ENCODE assay signal across 8 mouse cellular contexts in the genomic region with DNA sequence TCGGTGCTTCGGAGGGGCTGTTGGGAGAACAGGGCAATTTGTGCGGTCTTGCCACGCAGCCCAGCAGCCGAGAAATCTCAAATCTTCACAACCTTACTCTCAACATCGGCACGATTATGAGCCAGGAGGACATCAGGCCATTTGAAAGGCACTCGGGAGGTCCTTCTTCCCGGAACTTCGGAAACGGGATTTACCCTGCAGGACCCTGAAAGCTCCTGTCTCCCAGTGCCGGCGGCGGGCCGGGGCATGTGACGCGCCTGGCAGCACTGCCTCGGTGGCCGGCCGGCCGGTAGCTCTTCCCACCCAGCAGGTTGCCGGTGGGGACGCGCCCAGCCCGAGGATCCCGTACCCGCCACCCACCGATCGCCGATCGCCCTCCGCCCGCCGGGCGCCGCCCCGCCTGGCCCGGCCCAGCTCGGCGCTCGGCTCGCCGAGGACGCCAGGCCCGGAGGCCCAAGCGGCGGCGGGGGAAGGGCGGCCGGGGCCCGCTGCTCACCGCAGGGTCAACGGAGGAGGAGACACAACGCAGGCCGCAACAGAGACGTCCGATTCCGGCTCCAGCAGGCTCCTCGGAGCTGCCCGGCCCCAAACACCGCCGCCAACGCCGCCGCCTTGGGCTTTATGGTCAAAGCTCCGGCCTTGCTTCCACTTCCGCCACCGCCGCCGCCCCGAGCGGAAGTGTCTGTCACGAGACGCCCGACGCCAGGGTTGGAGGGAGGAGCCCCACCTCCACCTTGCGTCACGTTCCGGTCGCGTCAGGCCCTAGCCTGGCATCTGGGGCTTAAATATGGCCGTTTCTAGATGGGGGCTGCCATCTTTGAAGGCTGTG. TPM values are rescaled to one million over a fixed set of nuclear protein-coding genes. Genes with fewer than 3 reads are reported as not detected.
DNase-seq lines count a peak whose midpoint lies in the region; ATAC-seq lines count a peak whose summit lies in the region.

A gene (minus strand): TSS at position 694 of the 829 bp plus-strand sequence.

- peak; percentile 99 for ATAC-seq in erythroblast, adult 5-6 weeks (replicated peaks; ENCODE audit: low FRiP score, poor library complexity, severe bottlenecking)
- peak; percentile 97 for ATAC-seq in kidney, embryonic 15.5 days (replicated peaks; ENCODE audit: low FRiP score)
- ATAC-seq in monocyte, adult 5-6 weeks (replicated peaks; ENCODE audit: insufficient number of reproducible peaks, low FRiP score, low TSS enrichment, poor library complexity, severe bottlenecking): peak; percentile 98

- peak; percentile 96 to 97 for DNase-seq in B cell, adult 2 months
- peak; percentile 99 for DNase-seq in brain, adult 2 months (ENCODE audit: low read depth, low spot score)
- DNase-seq in heart, embryonic 10.5 days (ENCODE audit: low spot score): peak; percentile 98
- DNase-seq in liver: peak; percentile 93
- peak; percentile 93 to 97 for DNase-seq in spleen, postnatal 4 days (ENCODE audit: low spot score in 2 of 2)

- H3K9ac ChIP-seq in kidney, embryonic 15.5 days: peak within 1 kb of the TSS; percentile 98

- no peaks in the 10 kb centered on the region for H3K36me3 ChIP-seq in heart, embryonic 10.5 days
- no peaks in the 10 kb centered on the region; the same call in 1 of the 2 replicates for H3K36me3 ChIP-seq in kidney, embryonic 15.5 days

- H3K4me3 ChIP-seq in heart, embryonic 10.5 days: peak within 1 kb of the TSS; percentile 97
- peak within 1 kb of the TSS; percentile 98 for H3K4me3 ChIP-seq in kidney, embryonic 15.5 days (replicated peaks)

- peaks cover 39% of the 10 kb centered on the region for H3K4me1 ChIP-seq in heart, embryonic 10.5 days
- H3K4me1 ChIP-seq in kidney, embryonic 15.5 days: peaks cover 23% of the 10 kb centered on the region

- under 1% methylated on average over 76 of the region's 82 CpGs for WGBS in heart, embryonic 10.5 days
- WGBS in kidney, embryonic 15.5 days: under 1% methylated on average over 69 of the region's 82 CpGs

- H3K9me3 ChIP-seq in heart, embryonic 10.5 days: no peaks in the 10 kb centered on the region
- H3K9me3 ChIP-seq in kidney, embryonic 15.5 days (replicated peaks): no peaks in the 10 kb centered on the region

- no peaks in the 10 kb centered on the region for H3K27me3 ChIP-seq in heart, embryonic 10.5 days (ENCODE audit: insufficient read depth, poor library complexity, severe bottlenecking)
- no peaks in the 10 kb centered on the region for H3K27me3 ChIP-seq in kidney, embryonic 15.5 days

- H3K4me2 ChIP-seq in kidney, embryonic 15.5 days: peak within 1 kb of the TSS; percentile 86

- H3K27ac ChIP-seq in heart, embryonic 10.5 days: peak within 1 kb of the TSS; percentile 97
- H3K27ac ChIP-seq in kidney, embryonic 15.5 days: peak within 1 kb of the TSS; percentile 88

RNA-seq across cellular contexts. Expression of the gene that starts here (rescaled TPM):
- total RNA-seq in erythroblast, adult 5-6 weeks (2015; ENCODE audit: low replicate concordance): 76.7 and 111 TPM in 2 replicates
- total RNA-seq in erythroblast, adult 5-6 weeks (2017; ENCODE audit: low replicate concordance): 29.4 and 36.0 TPM in 2 replicates
- 217 and 229 TPM in 2 replicates for polyA plus RNA-seq in heart, embryonic 10.5 days (2016; fragmentation: Nextera tagmentation; extraction: Ambion mirVana)
- polyA plus RNA-seq in kidney, embryonic 15.5 days (2015; fragmentation: Nextera tagmentation; extraction: Ambion mirVana): 212 and 224 TPM in 2 replicates
- total RNA-seq in monocyte, adult 5-6 weeks (2017): 113 to 127 TPM (median 126 TPM) in 3 replicates

Comparison
In these comparisons a context has a peak if more than half of its experiments do, and no peak if none do; other contexts are left out.
1. Peak in every context shown above with its lines: DNase-seq, ATAC-seq, H3K4me3 ChIP-seq and H3K27ac ChIP-seq.